Mouse (Mus musculus) G1E (cell line): Measurements from ENCODE around the gene Mob1b.

Experiments used
- CTCF ChIP-seq: IDR thresholded peaks from 2 replicates; pipeline ENCODE4 v1.5.1; 2012; ENCODE audit warnings: low read depth, low read length, inconsistent platforms, mixed read lengths
- GATA2 ChIP-seq: IDR thresholded peaks from 2 replicates; pipeline ENCODE4 v1.6.1; 2012; ENCODE audit warnings: low read depth, low read length, inconsistent platforms, borderline replicate concordance

DNA sequence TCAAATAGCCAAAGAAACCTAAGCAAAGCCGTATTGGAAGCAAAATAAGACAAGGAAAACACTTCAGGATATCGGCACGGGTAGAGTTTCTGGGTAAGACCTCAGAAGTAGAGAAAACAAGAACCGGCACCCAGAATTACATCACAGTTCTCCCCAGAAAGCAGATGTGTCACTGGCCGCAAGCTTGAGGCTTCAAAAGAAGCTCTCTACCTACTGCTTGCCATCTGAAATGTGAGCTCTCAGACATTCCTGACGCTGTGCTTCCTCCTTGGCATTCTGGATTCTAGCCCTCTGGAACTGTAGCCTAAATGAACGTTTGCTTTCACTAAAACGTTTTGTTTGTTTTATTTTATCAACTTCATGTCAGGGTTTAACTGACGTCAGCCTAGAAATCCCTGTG, 70.0 kb downstream of the Mob1b start:
- TF ChIP-seq CTCF, result no peak
- no peak for TF ChIP-seq GATA2
